Mouse (Mus musculus): ENCODE data around the gene Clcc1.
"Not testable (repeated sequence)": the region's sequence is repeated elsewhere in the genome, so short reads cannot be mapped to it uniquely, and the experiment has no call there.

Clcc1 gene

DNA sequence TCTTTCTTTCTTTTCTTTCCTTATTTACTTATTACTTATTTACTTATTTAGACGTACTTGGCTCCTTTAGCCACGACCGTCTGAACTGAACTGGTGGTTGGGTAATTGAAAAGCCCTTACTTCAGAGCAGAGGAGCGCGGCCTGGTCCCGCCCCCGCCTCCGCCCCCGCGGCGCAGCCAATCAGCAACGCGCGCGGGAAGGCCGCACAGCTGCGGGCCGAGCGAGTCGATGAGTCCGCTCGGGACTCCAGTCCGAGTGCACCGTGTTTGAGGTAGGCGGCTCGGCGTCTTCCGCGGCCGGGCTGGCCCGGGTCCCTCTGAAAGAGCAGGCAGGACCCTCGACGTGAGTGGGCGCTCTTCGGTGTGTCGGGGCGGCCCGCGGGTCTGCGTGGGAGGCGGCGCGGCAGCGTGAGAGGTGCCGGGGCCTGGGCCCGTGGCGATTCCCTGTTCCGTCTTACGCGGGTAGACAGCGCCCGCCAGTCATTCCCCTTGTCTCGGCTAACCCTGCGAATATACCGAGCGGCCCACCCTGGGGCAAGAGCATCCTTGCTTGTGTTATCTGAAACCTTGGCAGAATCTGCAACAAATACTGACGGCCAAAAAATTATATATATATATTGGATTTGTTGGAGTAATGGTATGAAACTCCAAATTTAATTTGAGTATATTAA, at the start of gene Clcc1:
Clcc1 (plus strand) TSS at position 204 of the 670 bp plus-strand sequence.
- peak; percentile 96 to 98 for DNase-seq (ENCODE audit: low spot score in 2 of 2)

DNA sequence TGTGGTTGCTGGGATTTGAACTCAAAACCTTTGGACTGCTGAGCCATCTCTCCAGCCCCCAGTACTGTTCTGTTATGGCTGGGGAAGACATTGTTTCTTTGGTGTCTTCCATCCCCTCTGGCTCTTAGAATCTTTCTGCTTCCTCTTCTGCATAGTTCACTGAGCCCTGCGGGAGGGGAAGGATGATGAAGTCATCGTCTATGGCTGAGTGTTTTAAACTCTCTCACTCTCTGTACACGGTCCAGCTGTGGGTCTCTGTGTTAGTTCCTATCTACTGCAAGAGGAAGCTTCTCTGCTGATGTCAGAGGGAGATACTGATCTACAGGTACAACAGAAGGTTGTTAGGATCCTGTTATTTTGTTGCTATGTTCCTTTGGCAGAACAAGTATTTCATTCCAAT, 44.8 kb upstream of the Clcc1 start:
- no peak for DNase-seq (ENCODE audit: low spot score in 2 of 2)

DNA sequence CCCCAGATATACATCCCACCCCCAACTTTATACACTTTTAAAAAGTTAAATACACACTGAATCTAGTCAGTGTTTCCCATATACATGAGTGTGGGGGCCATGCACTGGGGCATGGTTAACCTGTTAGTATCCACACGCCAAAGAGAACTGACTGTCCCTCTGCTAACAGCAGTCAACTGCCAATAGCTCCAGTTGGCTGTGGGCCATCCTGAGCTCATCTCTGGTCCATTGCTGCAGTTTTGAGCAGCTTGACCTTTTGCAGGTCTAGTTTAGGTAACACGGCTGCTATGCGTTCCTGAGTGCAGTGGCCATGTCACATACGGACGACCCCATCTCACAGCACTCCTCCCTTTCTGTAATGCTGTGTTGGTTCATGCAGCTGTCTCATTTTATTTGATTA, 19.0 kb upstream of the Clcc1 start:
- no peak for DNase-seq (ENCODE audit: low spot score in 2 of 2)

DNA sequence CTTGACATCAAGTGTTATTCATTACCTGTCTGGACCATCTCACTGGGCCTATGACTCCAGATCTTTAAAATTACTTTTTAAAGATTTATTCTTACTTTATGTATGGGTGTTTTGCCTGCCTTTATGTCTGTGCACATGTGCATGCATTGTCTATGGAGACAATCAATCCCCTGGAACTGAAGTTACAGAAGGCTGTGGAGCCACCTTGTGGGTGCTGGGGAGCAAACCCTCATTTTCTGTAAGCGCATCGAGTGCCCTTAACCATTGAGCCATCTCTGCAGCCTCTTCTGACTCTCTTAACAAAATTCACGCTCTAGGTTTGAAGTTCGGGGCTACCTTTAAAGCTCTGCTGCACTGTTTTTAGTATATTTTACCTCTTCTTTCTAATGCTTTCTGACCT, 14.3 kb upstream of the Clcc1 start:
- DNase-seq (ENCODE audit: low spot score in 2 of 2), result no peak

DNA sequence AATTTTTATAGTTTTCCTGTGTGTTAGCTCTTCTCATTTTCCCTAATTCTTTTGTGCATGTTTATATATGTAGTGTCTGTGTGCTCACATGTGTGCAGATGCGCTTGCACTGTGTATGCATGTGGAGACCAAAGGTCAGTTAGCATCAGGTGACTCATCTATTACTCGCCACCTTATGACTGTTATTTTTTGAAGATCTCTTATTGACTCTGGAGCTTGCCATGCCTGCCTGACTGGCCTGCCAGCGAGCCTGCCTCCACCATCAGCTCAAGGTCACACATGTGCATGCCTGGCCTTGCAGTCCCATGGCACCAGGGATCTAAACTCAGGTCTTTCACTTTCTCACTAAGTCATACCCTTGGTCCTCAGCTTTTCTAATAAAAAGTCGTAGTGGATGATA, 12.7 kb upstream of the Clcc1 start:
- DNase-seq (ENCODE audit: low spot score in 2 of 2), result no peak

DNA sequence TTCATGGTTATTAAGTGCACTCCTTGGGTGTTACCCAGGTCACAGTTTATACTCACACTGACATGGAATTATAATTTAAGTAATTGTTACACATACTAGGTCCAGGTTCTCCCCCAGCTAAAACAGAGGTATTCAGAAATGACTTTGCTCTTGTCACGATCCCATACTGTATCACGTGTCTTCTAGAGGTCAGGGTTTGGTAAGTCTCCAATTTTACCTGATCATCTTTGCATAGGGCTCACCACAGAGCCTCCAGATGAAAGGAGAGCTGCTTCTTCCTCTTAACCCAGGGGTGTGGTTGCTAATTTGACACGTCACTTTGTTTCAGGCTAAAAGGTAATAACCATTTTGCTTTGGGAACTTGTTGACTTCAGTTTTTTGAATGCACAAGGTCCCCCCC, 8.9 kb upstream of the Clcc1 start:
- DNase-seq (ENCODE audit: low spot score in 2 of 2), result no peak

DNA sequence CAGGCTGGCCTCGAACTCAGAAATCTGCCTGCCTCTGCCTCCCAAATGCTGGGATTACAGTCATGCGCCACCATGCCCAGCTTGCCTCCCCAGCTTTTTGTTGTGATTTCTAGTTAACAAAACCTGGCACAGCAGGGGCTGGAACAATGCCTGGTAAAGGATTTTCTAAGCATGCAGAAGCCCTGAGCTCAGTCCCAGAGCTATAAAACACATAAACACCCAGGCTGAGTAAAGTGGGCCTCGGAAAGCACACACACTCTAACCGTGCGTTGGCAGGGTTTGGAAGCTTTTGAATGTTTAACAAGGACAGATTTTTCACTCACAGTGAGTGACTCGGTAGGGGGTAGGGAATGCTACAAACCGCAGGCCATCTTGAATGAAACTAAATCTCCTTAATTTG, 7.7 kb upstream of the Clcc1 start:
- no peak for DNase-seq (ENCODE audit: low spot score in 2 of 2)

DNA sequence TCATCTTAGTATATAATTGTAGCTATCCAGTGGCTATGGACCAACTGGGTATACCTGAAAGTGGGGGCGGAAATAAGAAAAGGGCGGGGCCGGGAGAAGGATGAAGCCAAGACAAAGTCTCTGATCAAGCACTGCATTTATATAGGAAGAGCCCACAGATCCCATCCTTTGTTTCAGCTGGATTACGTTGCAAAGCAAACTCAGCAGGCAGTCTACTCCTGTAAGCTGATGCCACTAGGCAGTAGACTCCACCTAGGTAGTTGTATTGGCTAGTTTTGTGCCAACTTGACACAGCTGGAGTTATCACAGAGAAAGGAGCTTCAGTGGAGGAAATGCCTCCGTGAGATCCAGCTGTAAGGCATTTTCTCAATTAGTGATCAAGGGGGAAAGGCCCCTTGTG, 6.0 kb upstream of the Clcc1 start:
- not testable (repeated sequence) for DNase-seq (ENCODE audit: low spot score in 2 of 2)

DNA sequence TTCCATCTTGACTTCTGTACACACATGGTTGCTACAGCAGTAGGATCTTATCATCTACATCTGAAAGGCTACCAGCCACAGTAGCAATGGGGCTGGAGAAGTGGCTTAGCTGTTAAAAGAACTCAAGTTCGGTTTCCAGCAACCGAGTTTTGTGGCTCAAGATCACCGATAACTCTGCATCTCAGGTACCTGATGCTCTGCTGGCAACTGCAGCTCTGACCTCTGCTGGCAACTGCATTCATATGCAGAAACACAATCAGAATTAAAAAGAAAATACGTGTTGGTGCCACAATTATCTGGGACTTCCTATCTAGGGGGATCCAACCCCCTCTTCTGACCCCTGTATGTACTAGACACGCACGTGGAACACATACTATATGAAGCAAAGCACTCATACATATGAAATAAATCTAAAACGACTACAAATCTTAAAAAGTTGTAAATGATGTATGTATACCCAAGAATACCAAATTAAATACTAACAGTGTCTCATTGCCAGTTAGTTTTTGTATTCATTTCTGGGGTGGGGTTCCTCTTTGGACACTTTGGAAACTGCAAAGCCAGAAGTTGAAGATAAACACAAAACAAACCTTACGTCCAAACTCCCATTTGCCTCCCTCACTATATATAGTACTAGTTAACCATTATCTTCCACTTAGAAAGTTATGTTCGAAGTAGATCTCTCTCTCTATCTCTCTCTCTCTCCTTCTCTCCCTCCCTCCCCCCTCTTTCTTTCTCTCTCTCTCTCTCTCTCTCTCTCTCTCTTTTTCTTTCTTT, 659 bp upstream of the Clcc1 start:
- DNase-seq (ENCODE audit: low spot score in 2 of 2), result no peak

DNA sequence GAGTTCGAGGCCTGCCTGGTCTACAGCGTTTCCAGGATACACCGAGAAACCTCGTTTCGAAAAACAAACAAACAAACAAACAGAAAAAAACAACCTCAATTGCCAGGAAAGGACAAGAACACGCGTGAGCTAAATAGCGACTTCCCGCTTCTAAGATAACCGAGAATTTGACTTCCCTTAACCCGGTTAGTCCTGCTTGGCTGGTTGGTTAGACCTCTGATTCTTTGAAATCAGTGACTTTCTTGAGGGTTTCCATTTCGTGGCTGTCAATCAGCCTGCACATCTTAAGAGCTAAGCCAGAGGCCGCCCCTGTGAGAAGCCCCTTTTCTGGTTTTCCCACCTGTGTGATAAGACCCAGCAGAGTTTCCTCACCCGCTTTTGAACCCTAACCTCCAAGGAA, 853 bp downstream of the Clcc1 start:
- peak in 1 of 2 experiments; percentile 57 for DNase-seq (ENCODE audit: low spot score in 2 of 2)

DNA sequence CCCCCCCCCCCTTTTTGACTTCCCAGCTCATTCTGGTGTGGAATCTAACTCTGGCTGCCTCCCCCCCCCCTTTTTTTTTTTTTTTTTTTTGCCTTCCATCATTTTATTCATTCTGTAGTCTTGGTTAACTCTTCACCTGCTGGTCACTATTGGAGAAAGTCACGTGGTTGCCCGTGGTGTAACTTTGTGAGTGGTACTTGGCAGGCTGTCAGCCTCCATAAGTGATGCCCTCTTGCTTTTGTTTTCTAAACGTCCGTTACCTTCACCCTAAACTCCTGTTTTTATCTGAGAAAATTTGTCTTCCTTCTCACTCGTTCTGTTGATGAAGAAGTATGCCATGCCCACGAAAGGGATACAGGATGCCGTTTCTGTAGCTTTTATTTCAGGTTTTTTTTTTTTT, 1.8 kb downstream of the Clcc1 start:
- DNase-seq (ENCODE audit: low spot score in 2 of 2), result peak in 1 of 2 experiments; percentile 51

DNA sequence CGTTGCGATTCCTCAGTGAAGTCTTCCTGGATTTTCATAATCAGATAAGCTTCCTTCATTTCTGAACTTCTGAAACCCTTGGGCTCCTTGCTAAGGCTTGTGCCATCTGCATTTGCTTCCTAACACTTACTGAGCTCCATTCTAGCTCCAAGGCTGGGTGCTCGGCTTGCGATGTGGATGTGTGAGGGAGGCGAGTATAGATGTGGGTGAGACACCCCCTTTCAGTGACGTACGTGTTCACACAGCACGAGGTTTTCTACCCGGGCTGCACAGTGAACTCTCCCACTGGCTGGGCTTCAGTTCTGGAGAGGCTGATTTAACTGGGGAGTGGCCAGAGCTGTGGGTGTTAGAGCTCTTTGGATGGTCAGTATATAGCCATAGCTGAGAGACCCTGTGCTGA, 4.9 kb downstream of the Clcc1 start:
- no peak for DNase-seq (ENCODE audit: low spot score in 2 of 2)

DNA sequence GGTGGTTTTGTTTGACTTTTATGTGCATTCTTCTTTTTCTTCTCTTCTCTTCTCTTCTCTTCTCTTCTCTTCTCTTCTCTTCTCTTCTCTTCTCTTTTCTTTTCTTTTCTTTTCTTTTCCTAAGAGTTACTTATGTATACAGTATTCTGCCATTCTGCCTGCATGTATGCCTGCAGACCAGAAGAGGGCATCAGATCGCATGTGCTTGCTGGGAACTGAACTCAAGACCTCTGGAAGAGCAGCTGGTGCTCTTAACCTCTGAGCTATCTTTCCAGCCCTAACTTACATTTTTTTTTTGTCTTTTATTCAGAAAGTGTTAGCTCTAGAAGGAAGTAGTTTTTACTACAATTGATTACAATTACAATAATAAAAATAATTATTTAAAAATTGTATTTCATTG, 7.2 kb downstream of the Clcc1 start:
- DNase-seq (ENCODE audit: low spot score in 2 of 2), result no peak

DNA sequence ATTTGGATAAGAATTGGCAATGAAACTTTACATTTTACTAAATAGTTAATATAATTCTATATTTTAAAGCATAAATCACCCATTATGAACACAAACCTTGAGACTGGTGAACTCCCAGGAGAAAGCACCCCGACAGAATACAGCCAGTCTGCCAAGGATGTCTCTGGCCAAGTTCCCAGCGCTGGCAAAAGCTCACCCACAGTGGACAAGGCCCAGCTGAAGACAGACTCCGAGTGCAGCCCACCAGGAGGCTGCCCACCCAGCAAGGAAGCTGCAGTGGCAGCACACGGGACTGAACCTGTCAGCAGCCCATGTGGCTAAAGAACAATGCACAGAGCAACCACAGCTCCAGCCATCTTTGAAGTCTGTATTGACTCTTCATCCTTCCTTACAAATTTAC, 22.9 kb downstream of the Clcc1 start:
- DNase-seq (ENCODE audit: low spot score in 2 of 2), result no peak

DNA sequence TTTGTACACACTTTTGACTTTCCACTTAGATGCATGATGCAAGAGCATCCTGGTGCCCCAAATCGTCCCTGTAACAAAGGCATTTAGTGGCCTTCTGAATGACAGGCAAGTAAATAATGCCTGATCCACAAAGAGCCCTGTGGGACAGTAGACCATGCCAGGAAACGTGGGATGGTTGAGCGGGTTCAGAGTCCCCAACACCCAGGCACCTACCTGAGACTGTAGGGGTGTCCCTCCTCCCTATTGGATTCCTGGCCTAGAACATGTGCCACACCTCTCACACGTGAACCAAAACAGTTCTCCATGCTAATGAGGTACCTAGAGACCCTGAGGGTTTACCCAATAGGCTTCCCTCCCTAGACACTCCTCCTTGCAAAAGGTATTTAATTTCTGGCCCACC, 27.3 kb downstream of the Clcc1 start:
- DNase-seq (ENCODE audit: low spot score in 2 of 2), result no peak

DNA sequence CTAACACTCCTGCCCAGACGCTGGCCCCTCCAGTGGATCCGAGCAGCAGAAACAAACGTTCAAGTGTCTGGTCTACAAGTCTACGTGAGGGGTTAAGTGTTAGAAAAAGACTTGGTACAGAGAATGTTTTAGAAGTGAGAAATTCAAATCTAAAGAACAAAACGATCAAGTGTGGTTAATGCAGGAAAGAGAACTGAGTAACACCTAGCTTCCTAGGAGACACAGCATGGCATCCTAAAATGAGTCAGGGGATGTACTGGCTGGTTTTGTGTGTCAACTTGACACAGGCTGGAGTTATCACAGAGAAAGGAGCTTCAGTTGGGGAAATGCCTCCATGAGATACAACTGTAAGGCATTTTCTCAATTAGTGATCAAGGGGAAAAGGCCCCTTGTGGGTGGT, 29.9 kb downstream of the Clcc1 start:
- not testable (repeated sequence) for DNase-seq (ENCODE audit: low spot score in 2 of 2)

DNA sequence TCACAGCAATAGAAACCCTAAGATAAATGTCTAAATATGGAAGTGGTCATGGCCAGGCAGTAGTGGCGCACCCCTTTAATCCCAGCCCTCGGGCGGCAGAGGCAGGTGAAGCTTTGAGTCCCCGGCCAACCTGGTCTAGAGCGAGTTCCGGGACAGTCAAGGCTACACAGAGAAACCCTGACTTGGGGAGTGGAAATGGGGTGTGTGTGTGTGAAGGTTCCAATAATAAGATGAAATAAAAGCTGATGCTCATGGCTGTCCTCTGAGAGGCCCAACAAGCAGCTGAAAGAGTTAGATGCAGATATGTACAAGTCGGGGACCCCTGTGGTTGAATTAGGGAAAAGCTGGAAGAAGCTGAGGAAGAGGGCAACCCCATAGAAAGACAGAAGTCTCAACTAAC, 32.0 kb downstream of the Clcc1 start:
- DNase-seq (ENCODE audit: low spot score in 2 of 2), result no peak

DNA sequence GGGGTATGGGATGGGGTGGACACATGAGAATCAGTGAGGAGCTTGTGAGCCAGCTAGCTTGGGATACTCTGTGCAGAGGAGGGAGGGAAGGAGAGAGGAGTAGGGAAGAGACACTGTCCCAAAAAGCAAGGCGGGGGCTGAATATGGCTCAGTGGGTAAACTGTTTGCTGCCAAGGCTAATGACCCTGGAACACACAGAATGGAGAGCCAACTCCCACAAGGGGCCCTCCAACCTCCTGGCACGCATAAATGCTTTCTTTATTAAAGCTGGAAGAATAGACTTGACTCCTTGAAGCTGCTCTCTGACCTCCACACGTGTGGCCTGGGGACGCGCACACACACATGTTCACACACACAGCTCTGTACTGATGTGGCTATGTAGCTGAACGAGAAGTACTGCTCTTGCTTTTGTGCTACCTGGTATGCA, 35.3 kb downstream of the Clcc1 start:
- no peak for DNase-seq (ENCODE audit: low spot score in 2 of 2)

DNA sequence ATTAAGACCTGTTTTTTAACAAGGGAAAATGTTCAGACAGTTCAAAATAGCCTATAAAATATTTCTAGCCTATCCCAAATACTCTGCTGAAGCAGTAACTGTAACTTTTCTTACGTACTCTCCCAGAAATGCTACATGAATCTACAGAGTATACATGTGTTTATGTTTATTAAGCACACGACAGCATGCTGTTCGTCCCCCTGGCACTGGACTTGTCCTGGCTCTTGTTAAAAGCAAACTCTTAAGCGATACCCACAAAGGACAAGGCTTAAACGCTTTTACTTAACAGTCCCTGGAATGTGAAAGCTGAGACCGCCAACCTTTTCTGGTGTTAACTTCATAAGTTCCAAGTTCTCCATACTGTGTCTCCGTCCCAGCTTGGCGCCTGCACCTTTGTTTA, 35.7 kb downstream of the Clcc1 start:
- no peak for DNase-seq (ENCODE audit: low spot score in 2 of 2)

DNA sequence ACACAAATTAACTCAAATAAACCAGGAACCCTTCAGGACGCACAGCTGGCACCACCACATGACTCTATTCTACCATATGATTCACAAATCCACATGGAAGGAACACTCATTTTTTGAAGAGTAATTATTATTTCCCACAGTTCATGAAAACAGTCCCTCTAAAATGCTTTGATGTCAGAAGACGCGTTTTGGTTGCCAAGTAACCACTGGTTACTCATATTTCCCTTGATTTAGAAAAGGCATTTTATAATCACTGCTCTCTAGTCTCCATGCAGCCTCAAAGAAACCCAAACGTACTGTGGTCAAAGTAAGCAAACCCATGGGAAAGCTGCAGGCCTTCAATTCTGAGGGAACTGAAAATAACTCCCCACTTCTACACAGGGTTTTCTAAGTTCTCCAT, 36.3 kb downstream of the Clcc1 start:
- DNase-seq (ENCODE audit: low spot score in 2 of 2), result no peak

DNA sequence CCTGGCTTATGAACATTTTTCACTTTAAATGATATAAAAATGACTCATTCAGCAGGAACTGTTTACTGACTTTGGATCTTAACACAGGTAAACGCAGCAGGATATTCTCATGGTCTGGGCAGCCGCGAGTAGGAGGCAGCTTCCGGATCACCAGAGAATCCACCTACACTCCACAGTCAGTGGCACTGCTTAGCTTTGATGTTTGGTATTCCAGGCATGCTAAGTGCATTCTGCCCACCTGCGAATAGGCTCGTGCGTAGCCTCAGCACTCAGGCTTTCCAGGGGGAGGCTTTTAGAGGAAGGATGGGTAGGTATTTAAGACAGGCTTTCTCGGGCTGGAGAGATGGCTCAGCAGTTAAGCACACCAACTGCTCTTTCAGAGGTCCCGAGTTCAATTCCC, 40.6 kb downstream of the Clcc1 start:
- DNase-seq (ENCODE audit: low spot score in 2 of 2), result no peak

DNA sequence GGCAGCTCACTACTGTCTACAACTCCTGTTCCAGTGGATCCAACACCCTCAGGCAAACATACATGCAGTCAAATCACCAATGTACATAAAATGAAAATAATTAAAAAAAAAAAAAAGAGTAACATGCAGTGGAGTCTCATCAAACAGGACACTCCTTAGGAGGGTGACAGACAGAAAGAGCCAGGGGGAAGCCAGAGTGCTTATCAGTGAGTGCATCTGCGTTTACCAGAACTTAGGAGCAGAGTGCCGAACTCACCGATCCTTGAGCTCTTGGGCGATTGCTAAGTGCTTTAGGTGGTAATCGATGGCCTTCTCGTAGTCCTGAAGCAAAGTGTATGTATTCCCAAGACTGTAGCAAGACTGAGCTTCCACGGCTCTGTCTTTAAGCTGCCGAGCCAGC, 44.9 kb downstream of the Clcc1 start:
- no peak for DNase-seq (ENCODE audit: low spot score in 2 of 2)

DNA sequence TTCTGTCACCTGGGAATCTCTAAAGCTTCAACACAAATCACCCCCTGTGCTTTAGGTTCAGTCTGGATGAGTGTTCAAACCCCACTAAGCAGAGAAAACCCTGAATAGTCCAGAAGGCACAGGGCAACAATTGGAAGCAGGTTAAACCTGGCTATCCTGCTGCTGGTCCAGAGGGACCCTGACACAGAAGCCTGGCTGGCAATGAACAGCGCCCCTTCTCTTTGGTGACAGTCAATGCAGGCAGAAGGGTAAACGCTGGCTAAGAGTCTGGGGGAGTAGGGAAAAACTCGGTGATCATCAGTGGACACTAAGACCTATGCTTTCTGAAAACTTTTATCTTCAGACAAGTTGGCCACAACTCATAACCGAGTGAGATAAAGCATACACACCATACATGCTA, 46.1 kb downstream of the Clcc1 start:
- DNase-seq (ENCODE audit: low spot score in 2 of 2), result no peak

DNA sequence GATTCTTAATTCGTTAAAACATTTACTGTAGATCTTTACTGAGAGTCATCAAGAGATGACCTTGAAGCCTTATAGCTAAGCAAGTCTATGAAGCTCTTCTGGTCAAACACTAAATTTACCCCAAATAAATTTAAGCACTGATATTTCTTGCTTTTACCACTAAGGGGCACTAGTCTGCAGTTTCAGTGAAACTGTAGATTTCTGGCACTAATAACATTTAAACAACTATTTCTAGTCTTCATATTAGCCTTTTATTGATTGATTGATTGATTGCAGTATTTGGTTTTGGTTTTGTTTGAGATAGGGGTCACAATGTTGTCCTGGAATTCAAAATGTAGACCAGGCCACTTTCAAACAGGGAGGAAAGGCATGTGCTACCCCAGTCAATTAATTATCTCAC, 47.5 kb downstream of the Clcc1 start:
- no peak for DNase-seq (ENCODE audit: low spot score in 2 of 2)

Measured in spleen, postnatal 4 days (tissue).